Mouse (Mus musculus) midbrain, embryonic 14.5 days (tissue): ENCODE measurements around the gene Btbd35f16. TPM values are rescaled to one million over a fixed set of nuclear protein-coding genes. Genes with fewer than 3 reads are reported as not detected.
"Not testable (repeated sequence)": the region's sequence is repeated elsewhere in the genome, so short reads cannot be mapped to it uniquely, and the experiment has no call there.

ENCODE experiments used
- ATAC-seq: fragments of 200-750 bp; cut with Nextera tagmentation; 2 replicates; pipeline ENCODE4 v1.8.0; 2017; ENCODE audit warnings: moderate number of reproducible peaks, moderate library complexity; ENCODE audit not compliant: low FRiP score, low TSS enrichment
- DNase-seq: peaks from one replicate; pipeline ENCODE4 v3.0.0-alpha.2; 2015
- H3K27ac ChIP-seq: fragments of 300-500 bp; sonication (generic); replicated peaks from 2 replicates; pipeline ENCODE4 v1.5.1; 2014; ENCODE audit warnings: mild to moderate bottlenecking, low read depth, low read length, moderate library complexity
- H3K27me3 ChIP-seq: fragments of 300-500 bp; sonication (generic); 2 replicates; pipeline ENCODE4 v1.6.1; 2014; ENCODE audit warnings: low read length, control low read depth, mixed read lengths; ENCODE audit not compliant: control insufficient read depth, insufficient read depth
- H3K36me3 ChIP-seq: fragments of 300-500 bp; sonication (generic); 2 replicates; pipeline ENCODE4 v1.6.1; 2014; ENCODE audit warnings: low read length, control low read depth; ENCODE audit not compliant: control insufficient read depth, insufficient read depth
- H3K4me1 ChIP-seq: fragments of 300-500 bp; sonication (generic); 2 replicates; pipeline ENCODE4 v1.6.1; 2014; ENCODE audit warnings: mild to moderate bottlenecking, antibody characterized with exemption, low read length, control low read depth; ENCODE audit not compliant: control insufficient read depth, insufficient read depth
- H3K4me2 ChIP-seq: fragments of 300-500 bp; sonication (generic); 2 replicates; pipeline ENCODE4 v1.6.1; 2014; ENCODE audit warnings: mild to moderate bottlenecking, low read length, moderate library complexity
- H3K4me3 ChIP-seq: fragments of 300-500 bp; sonication (generic); replicated peaks from 2 replicates; pipeline ENCODE4 v1.5.1; 2014; ENCODE audit warnings: low read depth, low read length
- H3K9ac ChIP-seq: fragments of 300-500 bp; sonication (generic); replicated peaks from 2 replicates; pipeline ENCODE4 v1.6.1; 2014; ENCODE audit warnings: mild to moderate bottlenecking, low read length, moderate library complexity
- H3K9me3 ChIP-seq: fragments of 300-500 bp; sonication (generic); 2 replicates; pipeline ENCODE4 v1.6.1; 2016; ENCODE audit warnings: low read length, control low read depth, mixed read lengths; ENCODE audit not compliant: control insufficient read depth
- WGBS: fragments of 180-500 bp; shearing (Covaris S2); extraction: QIAGEN DNeasy Blood & Tissue Kit; methylation state at CpG from one replicate; pipeline ENCODE4 v1.1.7; 2014; 5-methylcytosine and 5-hydroxymethylcytosine counted together
- polyA plus RNA-seq: library from polyadenylated mRNA; unstranded; fragments of >200 nt; fragmentation: Nextera tagmentation; extraction: Ambion mirVana; gene quantifications from 2 replicates; pipeline ENCODE4 v1.2.1, GENCODE M21; 2014

Gene Btbd35f16
- not detected in 2 replicates for polyA plus RNA-seq

DNA sequence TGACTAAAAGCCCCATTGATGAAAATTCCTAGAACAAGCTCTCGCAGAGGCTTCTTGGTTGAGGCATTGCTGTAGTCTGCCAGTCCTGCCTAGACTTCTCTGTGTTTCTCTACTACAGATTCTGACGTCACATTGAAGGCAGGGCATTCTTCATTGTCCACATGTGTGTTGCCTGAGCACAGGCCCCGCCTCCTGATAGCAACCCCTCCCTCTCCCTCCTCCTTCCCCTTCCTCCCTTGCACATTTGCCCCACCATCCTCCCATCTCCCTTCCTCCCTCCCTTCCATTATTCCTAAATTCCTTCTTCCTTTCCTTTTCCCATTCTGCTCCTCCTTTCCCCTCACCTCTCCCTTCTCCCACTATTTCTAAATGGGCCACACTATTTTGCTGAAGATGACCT lies at the start of gene Btbd35f16:
TSS of gene Btbd35f16 (minus strand) at position 101 of the 400 bp plus-strand sequence.
- H3K4me1 ChIP-seq, H3K4me3 ChIP-seq, H3K27me3 ChIP-seq, H3K27ac ChIP-seq, ATAC-seq, DNase-seq, H3K9ac ChIP-seq, H3K9me3 ChIP-seq, H3K36me3 ChIP-seq, H3K4me2 ChIP-seq: not testable (repeated sequence)
- no CpG with 5 or more reads among the region's 3 CpGs for WGBS

Other genes starting within 250 kb of the Btbd35f16 start
- not detected in 2 replicates for gene Btbd35f10, start 204.1 kb downstream of the Btbd35f16 start, polyA plus RNA-seq
- gene Btbd35f3, start 80.7 kb upstream of the Btbd35f16 start, polyA plus RNA-seq = not detected in 2 replicates
- gene Btbd35f28, start 239.6 kb upstream of the Btbd35f16 start, polyA plus RNA-seq = not detected in 2 replicates